Mouse (Mus musculus): Measurements from ENCODE around the gene Mapk10. TPM values are rescaled to one million over a fixed set of nuclear protein-coding genes. Genes with fewer than 3 reads are reported as not detected.

Gene Mapk10
- polyA plus RNA-seq, 1 experiment from 2014 or later = 86.2 TPM

GRCm38 (mm10) chr5:103104082-103104481, 107.1 kb downstream of the Mapk10 start:
- H3K27me3 ChIP-seq = no peaks in the 10 kb centered on the region
- no peaks in the 10 kb centered on the region; the same call in 1 of the 2 replicates for H3K4me1 ChIP-seq (replicated peaks)
- no peak overlapping the region for H3K27ac ChIP-seq (replicated peaks)
- H3K9ac ChIP-seq = no peak overlapping the region
- no peak for ATAC-seq (ENCODE audit: low FRiP score, low read depth)
- 70% methylated on average over 5 of the region's 5 CpGs for WGBS
- no peak overlapping the region for H3K4me2 ChIP-seq
- H3K36me3 ChIP-seq = no peaks in the 10 kb centered on the region
- no peaks in the 10 kb centered on the region for H3K9me3 ChIP-seq
- no peak overlapping the region for H3K4me3 ChIP-seq

DNA sequence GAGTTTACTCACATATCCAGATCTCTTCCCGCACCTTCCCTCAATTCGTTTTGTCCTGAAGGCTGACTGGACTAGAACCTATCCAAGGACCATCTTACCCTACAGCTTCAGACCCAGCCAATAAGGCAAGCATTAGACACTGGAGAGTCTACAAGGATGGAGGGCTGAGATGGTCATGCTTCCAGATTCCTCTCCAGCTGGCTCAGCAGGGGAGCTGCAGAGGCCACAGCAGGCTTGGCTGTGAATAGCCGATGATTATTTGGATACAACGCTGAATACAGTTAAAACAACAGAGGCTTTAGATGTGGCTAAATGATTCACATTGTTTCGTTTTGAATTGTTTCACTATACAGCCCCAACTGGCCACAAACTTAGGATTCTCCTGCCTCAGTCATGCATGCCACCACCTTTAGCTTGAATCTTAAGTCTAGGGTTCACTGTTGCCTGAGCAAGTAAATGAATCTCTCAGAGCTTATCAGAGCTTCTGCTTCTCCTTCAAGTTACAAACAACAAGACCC, 108.2 kb downstream of the Mapk10 start:
- Histone ChIP-seq H3K27me3 (no peaks in the 10 kb centered on the region), H3K36me3 (no peaks in the 10 kb centered on the region), H3K9me3 (no peaks in the 10 kb centered on the region), H3K4me2 (no peak overlapping the region), H3K4me1 (replicated peaks) (no peaks in the 10 kb centered on the region; the same call in 1 of the 2 replicates), H3K9ac (no peak overlapping the region), H3K27ac (replicated peaks) (no peak overlapping the region), H3K4me3 (no peak overlapping the region)
- ATAC-seq (ENCODE audit: low FRiP score, low read depth) = no peak
- WGBS = 71% methylated on average over 5 of the region's 5 CpGs

DNA sequence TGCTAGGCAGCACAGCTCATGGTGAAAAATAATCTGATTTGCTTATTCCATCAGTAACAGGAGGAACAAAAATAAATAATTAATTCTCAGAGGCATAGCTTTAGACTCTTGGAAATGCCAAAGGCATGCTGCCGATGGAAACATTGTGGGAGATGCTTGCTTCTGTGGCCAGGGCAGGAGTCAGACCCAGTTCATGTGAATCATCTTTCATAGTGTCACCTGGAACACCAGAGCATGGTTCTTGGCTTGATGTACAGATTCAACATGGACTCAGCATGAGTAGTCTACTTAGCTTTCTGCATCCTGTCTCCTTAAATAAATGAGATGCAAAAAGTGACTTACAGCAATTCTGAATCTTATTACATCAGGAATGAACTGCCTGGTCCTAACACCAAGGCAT, 109.0 kb downstream of the Mapk10 start:
- Histone ChIP-seq H3K4me1 (replicated peaks) (no peaks in the 10 kb centered on the region; the same call in 1 of the 2 replicates), H3K4me3 (no peak overlapping the region), H3K9me3 (no peaks in the 10 kb centered on the region), H3K4me2 (no peak overlapping the region), H3K36me3 (no peaks in the 10 kb centered on the region), H3K27ac (replicated peaks) (no peak overlapping the region), H3K9ac (no peak overlapping the region), H3K27me3 (no peaks in the 10 kb centered on the region)
- WGBS = 80% methylated on average over 1 of the region's 1 CpGs
- ATAC-seq (ENCODE audit: low FRiP score, low read depth) = no peak

GRCm38 (mm10) chr5:103094166-103094565, 117.0 kb downstream of the Mapk10 start:
- no peak overlapping the region for H3K9ac ChIP-seq
- no peak overlapping the region for H3K4me2 ChIP-seq
- no peak overlapping the region for H3K27ac ChIP-seq (replicated peaks)
- 87% methylated on average over 2 of the region's 2 CpGs for WGBS
- H3K27me3 ChIP-seq = no peaks in the 10 kb centered on the region
- H3K9me3 ChIP-seq = no peaks in the 10 kb centered on the region
- no peak for ATAC-seq (ENCODE audit: low FRiP score, low read depth)
- H3K36me3 ChIP-seq = no peaks in the 10 kb centered on the region
- no peaks in the 10 kb centered on the region for H3K4me1 ChIP-seq (replicated peaks)
- no peak overlapping the region for H3K4me3 ChIP-seq

- H3K27me3 ChIP-seq = no peaks in the 10 kb centered on the region
- H3K4me3 ChIP-seq = no peak overlapping the region
- no peak overlapping the region for H3K27ac ChIP-seq (replicated peaks)
- 76% methylated on average over 2 of the region's 2 CpGs for WGBS
- ATAC-seq (ENCODE audit: low FRiP score, low read depth) = no peak
- no peaks in the 10 kb centered on the region for H3K4me1 ChIP-seq (replicated peaks)
- no peak overlapping the region for H3K9ac ChIP-seq
- no peaks in the 10 kb centered on the region for H3K9me3 ChIP-seq
- no peaks in the 10 kb centered on the region for H3K36me3 ChIP-seq
- H3K4me2 ChIP-seq = no peak overlapping the region
Measured at GRCm38 (mm10) chr5:103085844-103086243, 125.3 kb downstream of the Mapk10 start.

GRCm38 (mm10) chr5:103075451-103075850, 135.7 kb downstream of the Mapk10 start:
- Histone ChIP-seq H3K4me1 (replicated peaks) (0 out of 2 replicates have a peak, but pooled peaks cover 9% of the 10 kb centered on the region), H3K27me3 (no peaks in the 10 kb centered on the region), H3K9ac (no peak overlapping the region), H3K4me2 (no peak overlapping the region), H3K4me3 (no peak overlapping the region), H3K27ac (replicated peaks) (no peak overlapping the region), H3K9me3 (no peaks in the 10 kb centered on the region), H3K36me3 (no peaks in the 10 kb centered on the region)
- ATAC-seq (ENCODE audit: low FRiP score, low read depth) = no peak
- 56% methylated on average over 8 of the region's 8 CpGs for WGBS

DNA sequence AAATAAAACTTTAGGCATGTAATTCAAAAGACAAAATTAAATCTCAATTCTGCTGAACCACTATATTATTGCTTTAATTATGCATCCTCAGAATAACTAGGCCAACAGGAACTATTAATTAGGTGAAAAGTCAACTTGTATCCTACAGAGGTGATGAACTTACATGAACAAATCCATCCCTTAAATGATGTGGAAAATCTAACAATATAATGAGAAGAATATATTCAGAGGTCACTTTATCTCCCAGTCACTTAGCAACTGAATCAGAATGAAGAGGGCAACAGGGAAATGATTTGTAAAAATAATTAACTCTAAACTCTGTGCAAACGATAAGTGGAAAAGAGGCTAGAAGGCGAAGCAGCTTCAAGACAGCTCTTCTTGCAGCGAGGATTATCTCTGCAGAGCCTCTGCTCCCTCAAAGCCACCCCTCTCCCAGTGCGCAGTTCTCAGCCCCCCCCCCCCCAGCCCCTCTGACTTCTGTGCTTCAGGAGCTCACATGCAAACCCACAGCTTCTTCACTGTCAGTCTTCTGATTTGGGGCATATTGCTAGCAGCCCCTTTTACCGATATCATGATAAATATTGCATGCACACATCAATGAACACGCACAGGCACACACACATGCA, 138.8 kb downstream of the Mapk10 start:
- Histone ChIP-seq H3K9me3 (no peaks in the 10 kb centered on the region), H3K4me2 (peak overlapping the region; percentile 7; the same call in 1 of the 2 replicates), H3K9ac (no peak overlapping the region), H3K4me3 (no peak overlapping the region), H3K27me3 (no peaks in the 10 kb centered on the region), H3K36me3 (no peaks in the 10 kb centered on the region), H3K27ac (replicated peaks) (peak overlapping the region; percentile 56), H3K4me1 (replicated peaks) (0 out of 2 replicates have a peak, but pooled peaks cover 9% of the 10 kb centered on the region)
- 40% methylated on average over 6 of the region's 6 CpGs for WGBS
- 0 out of 2 replicates have a peak, but pooled peaks have one; percentile 57 for ATAC-seq (ENCODE audit: low FRiP score, low read depth)

DNA sequence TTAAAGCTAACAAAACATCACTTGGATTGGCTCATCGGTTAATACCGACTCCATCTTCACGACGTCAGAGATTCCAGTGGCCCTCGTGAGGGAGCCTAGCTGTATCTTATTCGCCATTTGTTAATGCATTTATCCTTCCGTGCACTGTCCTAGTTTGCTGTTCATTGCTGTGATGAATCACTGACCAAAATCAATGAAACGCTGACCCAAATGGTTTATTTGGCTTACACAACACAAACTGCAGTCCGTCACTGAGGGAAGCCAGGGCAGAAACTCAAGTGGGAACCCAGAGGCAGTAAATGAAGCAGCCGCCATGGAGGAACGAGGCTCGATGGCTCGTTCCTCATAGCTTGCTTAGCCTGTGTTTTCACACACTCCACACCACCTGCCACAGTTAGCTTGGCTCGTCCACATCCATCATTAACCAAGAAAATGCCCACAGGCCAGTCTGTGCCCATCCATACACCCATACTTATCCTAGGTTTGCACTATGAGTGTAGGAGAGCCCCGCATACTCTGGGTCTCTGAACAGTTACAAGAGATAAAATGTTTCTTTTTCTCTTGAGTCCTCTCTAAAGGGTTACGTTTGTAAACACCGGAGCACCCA, 140.0 kb downstream of the Mapk10 start:
- no peak overlapping the region for H3K27ac ChIP-seq (replicated peaks)
- H3K9ac ChIP-seq = no peak overlapping the region
- no peak overlapping the region for H3K4me3 ChIP-seq
- H3K36me3 ChIP-seq = no peaks in the 10 kb centered on the region
- no peak overlapping the region for H3K4me2 ChIP-seq
- no peaks in the 10 kb centered on the region for H3K27me3 ChIP-seq
- 73% methylated on average over 17 of the region's 17 CpGs for WGBS
- peak; percentile 58; the same call in 1 of the 2 replicates for ATAC-seq (ENCODE audit: low FRiP score, low read depth)
- 0 out of 2 replicates have a peak, but pooled peaks cover 9% of the 10 kb centered on the region for H3K4me1 ChIP-seq (replicated peaks)
- no peaks in the 10 kb centered on the region for H3K9me3 ChIP-seq

GRCm38 (mm10) chr5:103050319-103050916, 160.7 kb downstream of the Mapk10 start:
- Histone ChIP-seq H3K27ac (replicated peaks) (no peak overlapping the region), H3K9me3 (no peaks in the 10 kb centered on the region), H3K9ac (no peak overlapping the region), H3K4me2 (no peak overlapping the region), H3K27me3 (no peaks in the 10 kb centered on the region), H3K4me1 (replicated peaks) (no peaks in the 10 kb centered on the region), H3K4me3 (no peak overlapping the region), H3K36me3 (no peaks in the 10 kb centered on the region)
- WGBS = 62% methylated on average over 8 of the region's 8 CpGs
- ATAC-seq (ENCODE audit: low FRiP score, low read depth) = no peak

GRCm38 (mm10) chr5:103048011-103048410, 163.1 kb downstream of the Mapk10 start:
- Histone ChIP-seq H3K9ac (no peak overlapping the region), H3K27ac (replicated peaks) (no peak overlapping the region), H3K9me3 (no peaks in the 10 kb centered on the region), H3K4me2 (no peak overlapping the region), H3K4me1 (replicated peaks) (no peaks in the 10 kb centered on the region), H3K36me3 (no peaks in the 10 kb centered on the region), H3K27me3 (no peaks in the 10 kb centered on the region), H3K4me3 (no peak overlapping the region)
- 86% methylated on average over 4 of the region's 4 CpGs for WGBS
- no peak for ATAC-seq (ENCODE audit: low FRiP score, low read depth)

DNA sequence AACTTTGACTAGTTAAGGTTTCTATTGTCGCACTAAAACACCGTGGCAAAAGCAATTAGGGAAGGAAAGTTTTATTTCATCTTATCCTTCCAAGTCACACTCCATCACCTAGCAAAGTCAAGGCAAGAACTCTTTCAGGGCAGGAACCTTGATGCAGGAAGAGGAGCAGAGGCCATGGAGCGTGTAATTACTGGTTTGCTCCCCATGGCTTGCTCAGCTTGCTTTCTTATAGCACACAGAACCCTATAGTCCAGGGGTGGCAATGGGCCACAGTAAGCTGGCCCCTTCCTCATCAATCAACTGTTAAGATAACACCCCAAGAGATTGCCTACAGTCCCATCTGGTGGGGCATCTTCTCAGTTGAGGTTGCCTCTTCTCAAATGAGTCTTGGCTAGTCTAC, 173.4 kb downstream of the Mapk10 start:
- 92% methylated on average over 3 of the region's 3 CpGs for WGBS
- Histone ChIP-seq H3K27ac (replicated peaks) (no peak overlapping the region), H3K36me3 (peaks cover 8% of the 10 kb centered on the region), H3K4me2 (no peak overlapping the region), H3K9me3 (no peaks in the 10 kb centered on the region), H3K9ac (no peak overlapping the region), H3K27me3 (no peaks in the 10 kb centered on the region), H3K4me1 (replicated peaks) (no peaks in the 10 kb centered on the region), H3K4me3 (no peak overlapping the region)
- ATAC-seq (ENCODE audit: low FRiP score, low read depth) = no peak

GRCm38 (mm10) chr5:103028940-103029621, 182.1 kb downstream of the Mapk10 start:
- peak overlapping the region; percentile 57 for H3K27ac ChIP-seq (replicated peaks)
- peaks cover 13% of the 10 kb centered on the region for H3K4me1 ChIP-seq (replicated peaks)
- no peaks in the 10 kb centered on the region for H3K9me3 ChIP-seq
- H3K4me3 ChIP-seq = no peak overlapping the region
- no peaks in the 10 kb centered on the region for H3K36me3 ChIP-seq
- no peak overlapping the region for H3K9ac ChIP-seq
- no peak overlapping the region for H3K4me2 ChIP-seq
- no peaks in the 10 kb centered on the region for H3K27me3 ChIP-seq
- ATAC-seq (ENCODE audit: low FRiP score, low read depth) = peak; percentile 72
- WGBS = 48% methylated on average over 13 of the region's 13 CpGs
